Mouse (Mus musculus) spleen, adult 2 months (tissue): ENCODE data around the gene Msantd2.

Experiments
- CTCF ChIP-seq: fragments of 200-500 bp; IDR thresholded peaks from 2 replicates; pipeline ENCODE4 v1.5.1; 2011; ENCODE audit warnings: mild to moderate bottlenecking, inconsistent platforms; ENCODE audit not compliant: insufficient read depth, insufficient read length, insufficient replicate concordance; ENCODE audit errors: extremely low read depth
- POLR2A ChIP-seq: fragments of 200-500 bp; IDR thresholded peaks from 2 replicates; pipeline ENCODE4 v1.6.1; 2011; ENCODE audit warnings: low read depth, low read length, inconsistent platforms

DNA sequence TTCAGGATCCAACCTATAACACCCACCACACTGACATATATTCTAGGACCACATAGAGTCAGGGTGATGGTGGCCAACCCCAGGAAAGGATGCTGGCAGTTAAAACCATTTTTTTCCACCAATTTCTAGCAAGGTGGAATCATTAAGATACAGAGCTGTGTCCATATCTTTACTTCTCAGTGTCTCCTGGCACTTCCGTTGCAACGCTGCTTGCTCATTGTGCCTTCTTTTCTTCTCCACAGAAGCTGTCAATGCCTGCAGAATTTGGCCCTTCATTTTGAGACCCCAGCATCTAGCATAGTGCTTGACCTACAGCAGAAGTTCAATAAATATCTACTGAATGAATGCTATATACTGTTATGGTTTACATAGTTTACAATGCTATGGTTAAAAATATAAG is 77.9 kb downstream of the Msantd2 start:
- TF ChIP-seq CTCF (no peak), POLR2A (no peak)
